Mouse (Mus musculus) C2C12 (cell line): ENCODE measurements around the gene Btg3.

ENCODE experiments used
- CEBPB ChIP-seq: IDR thresholded peaks from one replicate; pipeline ENCODE4 v1.6.1; 2011; ENCODE audit warnings: low read depth, mild to moderate bottlenecking, control low read depth, moderate library complexity
- CTCF ChIP-seq: IDR thresholded peaks from one replicate; pipeline ENCODE4 v1.5.1; 2011; ENCODE audit not compliant: control insufficient read depth, insufficient read depth, insufficient read length
- FOSL1 ChIP-seq: IDR thresholded peaks from one replicate; pipeline ENCODE4 v1.8.0; 2011; ENCODE audit warnings: mild to moderate bottlenecking, low read length; ENCODE audit not compliant: poor library complexity, insufficient read depth, severe bottlenecking
- MAX ChIP-seq: IDR thresholded peaks from one replicate; pipeline ENCODE4 v1.6.1; 2011; ENCODE audit warnings: mild to moderate bottlenecking, control low read depth
- MYOD1 ChIP-seq: IDR thresholded peaks from one replicate; pipeline ENCODE4 v1.6.1; 2011; ENCODE audit warnings: low read depth; ENCODE audit not compliant: control insufficient read depth, insufficient read length
- MYOG ChIP-seq: IDR thresholded peaks from one replicate; pipeline ENCODE4 v1.6.1; 2011; ENCODE audit not compliant: control insufficient read depth, insufficient read length; ENCODE audit errors: extremely low read depth
- USF1 ChIP-seq: IDR thresholded peaks from one replicate; pipeline ENCODE4 v1.6.1; 2011; ENCODE audit warnings: low read depth, mild to moderate bottlenecking, control low read depth, moderate library complexity

DNA sequence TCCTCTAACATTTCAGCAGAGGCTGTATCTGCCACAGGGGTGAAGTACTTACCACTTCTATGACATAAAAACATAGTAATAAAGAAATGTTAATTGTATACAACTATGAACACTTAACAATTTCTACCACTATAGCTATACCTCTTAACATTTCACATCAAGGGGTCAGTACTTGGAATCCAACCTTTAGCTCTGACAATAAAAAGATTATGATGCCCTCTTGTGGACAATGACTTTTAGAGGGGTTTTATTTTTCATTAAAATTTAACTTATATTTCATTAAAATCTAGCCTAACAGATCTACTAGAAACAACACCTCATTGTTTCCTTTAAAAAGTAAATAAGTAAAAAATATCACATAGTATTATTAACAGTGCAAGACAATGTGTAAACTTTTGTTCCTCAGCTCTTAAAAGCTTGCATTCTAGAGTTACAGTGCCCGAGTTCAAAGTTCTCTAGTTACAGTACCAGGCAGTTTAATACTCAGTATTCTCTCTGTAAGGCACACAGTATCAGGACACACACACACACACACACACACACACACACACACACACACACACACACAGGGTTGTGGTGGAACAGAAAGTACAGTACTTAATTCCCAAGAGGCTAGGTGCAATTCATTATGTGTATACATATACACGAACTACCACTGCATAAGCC, 30.2 kb downstream of the Btg3 start:
- no peak for TF ChIP-seq CTCF
- TF ChIP-seq USF1, result no peak
- no peak for TF ChIP-seq MYOD1
- no peak for TF ChIP-seq MAX
- TF ChIP-seq FOSL1, result no peak
- TF ChIP-seq MYOG, result no peak
- TF ChIP-seq CEBPB, result no peak
